Mouse (Mus musculus) intestine, embryonic 16.5 days (tissue): ENCODE data around the gene Tead2. TPM values are rescaled to one million over a fixed set of nuclear protein-coding genes. Genes with fewer than 3 reads are reported as not detected.

Source experiments
- ATAC-seq: fragments of 200-750 bp; cut with Nextera tagmentation; 2 replicates; pipeline ENCODE4 v1.8.0; 2017; ENCODE audit warnings: moderate TSS enrichment, moderate library complexity
- H3K27ac ChIP-seq: fragments of 300-500 bp; sonication (generic); 2 replicates; pipeline ENCODE4 v1.5.1; 2014; ENCODE audit warnings: mild to moderate bottlenecking, low read length
- H3K27me3 ChIP-seq: fragments of 300-500 bp; sonication (generic); replicated peaks from 2 replicates; pipeline ENCODE4 v1.6.1; 2014; ENCODE audit warnings: low read length, control low read depth, mixed read lengths; ENCODE audit not compliant: control insufficient read depth, insufficient read depth
- H3K36me3 ChIP-seq: fragments of 300-500 bp; sonication (generic); 2 replicates; pipeline ENCODE4 v1.6.1; 2014; ENCODE audit warnings: low read length, control low read depth; ENCODE audit not compliant: control insufficient read depth, insufficient read depth
- H3K4me1 ChIP-seq: fragments of 300-500 bp; sonication (generic); 2 replicates; pipeline ENCODE4 v1.6.1; 2014; ENCODE audit warnings: low read length, control low read depth, mixed read lengths; ENCODE audit not compliant: control insufficient read depth, insufficient read depth
- H3K4me2 ChIP-seq: fragments of 300-500 bp; sonication (generic); 2 replicates; pipeline ENCODE4 v1.6.1; 2014; ENCODE audit warnings: low read depth, low read length, control low read depth
- H3K4me3 ChIP-seq: fragments of 300-500 bp; sonication (generic); 2 replicates; pipeline ENCODE4 v1.5.1; 2014; ENCODE audit warnings: mild to moderate bottlenecking, low read length
- H3K9ac ChIP-seq: fragments of 300-500 bp; sonication (generic); 2 replicates; pipeline ENCODE4 v1.6.1; 2014; ENCODE audit warnings: low read depth, low read length
- H3K9me3 ChIP-seq: fragments of 300-500 bp; sonication (generic); 2 replicates; pipeline ENCODE4 v1.6.1; 2016; ENCODE audit warnings: low read length, control low read depth; ENCODE audit not compliant: control insufficient read depth
- WGBS: fragments of 180-500 bp; shearing (Covaris S2); extraction: QIAGEN DNeasy Blood & Tissue Kit; methylation state at CpG from one replicate; pipeline ENCODE4 v1.1.7; 2014; 5-methylcytosine and 5-hydroxymethylcytosine counted together
- polyA plus RNA-seq: library from polyadenylated mRNA; unstranded; fragments of >200 nt; fragmentation: Nextera tagmentation; extraction: Ambion mirVana; gene quantifications from 2 replicates; pipeline ENCODE4 v1.2.1, GENCODE M21; 2015

The Tead2 gene
- polyA plus RNA-seq, 1 experiment from 2014 or later = 82.1 TPM

GRCm38 (mm10) chr7:45195341-45196175 is 20.0 kb upstream of the Tead2 start:
- H3K4me3 ChIP-seq = no peak overlapping the region
- H3K36me3 ChIP-seq = no peaks in the 10 kb centered on the region
- no peak for ATAC-seq
- no peak overlapping the region for H3K27ac ChIP-seq
- H3K27me3 ChIP-seq = no peaks in the 10 kb centered on the region
- no peaks in the 10 kb centered on the region for H3K9me3 ChIP-seq
- H3K9ac ChIP-seq = 0 out of 2 replicates have a peak overlapping the region, but pooled peaks have one; percentile 10
- H3K4me1 ChIP-seq = no peaks in the 10 kb centered on the region
- WGBS = 66% methylated on average over 13 of the region's 13 CpGs
- H3K4me2 ChIP-seq = no peak overlapping the region

- Histone ChIP-seq H3K9ac (0 out of 2 replicates have a peak overlapping the region, but pooled peaks have one; percentile 2), H3K4me1 (no peaks in the 10 kb centered on the region), H3K27me3 (no peaks in the 10 kb centered on the region), H3K4me2 (no peak overlapping the region), H3K9me3 (no peaks in the 10 kb centered on the region), H3K36me3 (no peaks in the 10 kb centered on the region), H3K4me3 (no peak overlapping the region), H3K27ac (no peak overlapping the region)
- no peak for ATAC-seq
- 77% methylated on average over 4 of the region's 4 CpGs for WGBS
Observed at GRCm38 (mm10) chr7:45196176-45196535, 19.4 kb upstream of the Tead2 start.

- no peak for ATAC-seq
- H3K4me2 ChIP-seq = no peak overlapping the region
- H3K36me3 ChIP-seq = no peaks in the 10 kb centered on the region
- 73% methylated on average over 5 of the region's 5 CpGs for WGBS
- no peaks in the 10 kb centered on the region for H3K9me3 ChIP-seq
- no peak overlapping the region for H3K9ac ChIP-seq
- no peak overlapping the region for H3K27ac ChIP-seq
- H3K27me3 ChIP-seq = no peaks in the 10 kb centered on the region
- H3K4me3 ChIP-seq = no peak overlapping the region
- no peaks in the 10 kb centered on the region for H3K4me1 ChIP-seq
Observed at GRCm38 (mm10) chr7:45196994-45197393, 18.6 kb upstream of the Tead2 start.

- no peaks in the 10 kb centered on the region for H3K27me3 ChIP-seq
- no peaks in the 10 kb centered on the region for H3K9me3 ChIP-seq
- 16% methylated on average over 5 of the region's 5 CpGs for WGBS
- ATAC-seq = peak; percentile 49; the same call in 1 of the 2 replicates
- no peak overlapping the region for H3K4me3 ChIP-seq
- no peak overlapping the region for H3K4me2 ChIP-seq
- H3K36me3 ChIP-seq = no peaks in the 10 kb centered on the region
- H3K9ac ChIP-seq = no peak overlapping the region
- H3K27ac ChIP-seq = no peak overlapping the region
- H3K4me1 ChIP-seq = no peaks in the 10 kb centered on the region
Observed at GRCm38 (mm10) chr7:45198435-45198834, 17.1 kb upstream of the Tead2 start.

GRCm38 (mm10) chr7:45198961-45199360 is 16.6 kb upstream of the Tead2 start:
- H3K4me3 ChIP-seq = no peak overlapping the region
- H3K9ac ChIP-seq = no peak overlapping the region
- no peaks in the 10 kb centered on the region for H3K4me1 ChIP-seq
- H3K27ac ChIP-seq = no peak overlapping the region
- no peak overlapping the region for H3K4me2 ChIP-seq
- no peaks in the 10 kb centered on the region for H3K36me3 ChIP-seq
- no peak for ATAC-seq
- 0 out of 2 replicates have a peak, but pooled peaks cover 3% of the 10 kb centered on the region for H3K27me3 ChIP-seq
- no peaks in the 10 kb centered on the region for H3K9me3 ChIP-seq
- 71% methylated on average over 11 of the region's 11 CpGs for WGBS

GRCm38 (mm10) chr7:45202654-45203053 is 12.9 kb upstream of the Tead2 start:
- no peak overlapping the region for H3K27ac ChIP-seq

GRCm38 (mm10) chr7:45204380-45205143 is 11.0 kb upstream of the Tead2 start, which contains the start of gene Ccdc155:
Gene Ccdc155 (minus strand): TSS chr7:45204892.
- H3K9ac ChIP-seq = peak within 1 kb of the TSS; percentile 52
- no peaks in the 10 kb centered on the region; the same call in 1 of the 2 replicates for H3K4me1 ChIP-seq
- 0 out of 2 replicates have a peak, but pooled peaks cover 3% of the 10 kb centered on the region for H3K27me3 ChIP-seq
- 8% methylated on average over 44 of the region's 44 CpGs for WGBS
- peak within 1 kb of the TSS; percentile 52 for H3K4me3 ChIP-seq
- peak within 1 kb of the TSS; percentile 56 for H3K4me2 ChIP-seq
- ATAC-seq = peak; percentile 96
- no peaks in the 10 kb centered on the region for H3K9me3 ChIP-seq
- no peak within 1 kb of the TSS for H3K27ac ChIP-seq
- no peaks in the 10 kb centered on the region for H3K36me3 ChIP-seq

More at GRCm38 (mm10) chr7:45202654-45203053, 12.9 kb upstream of the Tead2 start:
- H3K4me2 ChIP-seq = no peak overlapping the region
- 0 out of 2 replicates have a peak, but pooled peaks cover 3% of the 10 kb centered on the region for H3K27me3 ChIP-seq
- no peak overlapping the region for H3K4me3 ChIP-seq
- H3K9ac ChIP-seq = no peak overlapping the region
- H3K36me3 ChIP-seq = no peaks in the 10 kb centered on the region
- H3K9me3 ChIP-seq = no peaks in the 10 kb centered on the region
- H3K4me1 ChIP-seq = no peaks in the 10 kb centered on the region; the same call in 1 of the 2 replicates
- WGBS = 37% methylated on average over 10 of the region's 10 CpGs
- no peak for ATAC-seq

- Histone ChIP-seq H3K9ac (no peak overlapping the region), H3K27me3 (peaks cover 24% of the 10 kb centered on the region), H3K9me3 (no peaks in the 10 kb centered on the region), H3K4me2 (no peak overlapping the region), H3K27ac (no peak overlapping the region), H3K4me3 (no peak overlapping the region), H3K4me1 (peaks cover 8% of the 10 kb centered on the region), H3K36me3 (no peaks in the 10 kb centered on the region)
- no peak for ATAC-seq
- WGBS = 76% methylated on average over 6 of the region's 6 CpGs
Observed at GRCm38 (mm10) chr7:45208260-45208659, 7.3 kb upstream of the Tead2 start.

GRCm38 (mm10) chr7:45211070-45211469 is 4.5 kb upstream of the Tead2 start:
- Histone ChIP-seq H3K27me3 (peaks cover 21% of the 10 kb centered on the region), H3K4me1 (peaks cover 15% of the 10 kb centered on the region), H3K27ac (no peak overlapping the region), H3K36me3 (no peaks in the 10 kb centered on the region), H3K9me3 (no peaks in the 10 kb centered on the region), H3K9ac (no peak overlapping the region), H3K4me2 (no peak overlapping the region), H3K4me3 (no peak overlapping the region)
- 55% methylated on average over 10 of the region's 10 CpGs for WGBS
- no peak for ATAC-seq
